Mouse (Mus musculus) embryo, embryonic 10 days (tissue): Measurements from ENCODE around the gene Sectm1b.
A peak's percentile ranks its signal among the peaks of the same experiment; 100 is the strongest.

Source experiments
- DNase-seq: peaks from one replicate; pipeline ENCODE4 v3.0.0-alpha.2; 2015; ENCODE audit warnings: low spot score

Sectm1b gene

GRCm38 (mm10) chr11:121024163-121024562 is 39.2 kb downstream of the Sectm1b start:
- no peak for DNase-seq

GRCm38 (mm10) chr11:121019501-121019900 is 43.9 kb downstream of the Sectm1b start:
- no peak for DNase-seq

GRCm38 (mm10) chr11:121017703-121018102 is 45.7 kb downstream of the Sectm1b start:
- peak; percentile 80 for DNase-seq

- no peak for DNase-seq
Observed at GRCm38 (mm10) chr11:121015472-121015871, 47.9 kb downstream of the Sectm1b start.

GRCm38 (mm10) chr11:121014896-121015300 is 48.5 kb downstream of the Sectm1b start:
- DNase-seq, result peak; percentile 22

GRCm38 (mm10) chr11:121013656-121014055 is 49.7 kb downstream of the Sectm1b start:
- no peak for DNase-seq

- DNase-seq, result no peak
Observed at GRCm38 (mm10) chr11:121010044-121010755, 53.2 kb downstream of the Sectm1b start.

- no peak for DNase-seq
Observed at GRCm38 (mm10) chr11:121006184-121006583, 57.2 kb downstream of the Sectm1b start.

- no peak for DNase-seq
Observed at GRCm38 (mm10) chr11:121004281-121004680, 59.1 kb downstream of the Sectm1b start.
